Mouse (Mus musculus): ENCODE results near the gene Stard13. TPM values are rescaled to one million over a fixed set of nuclear protein-coding genes. Genes with fewer than 3 reads are reported as not detected.
A peak's percentile ranks its signal among the peaks of the same experiment; 100 is the strongest.

Gene Stard13
- polyA plus RNA-seq, 1 experiment from 2014 or later, result 3.7 TPM

GRCm38 (mm10) chr5:151135078-151135826 lies 98.4 kb downstream of the Stard13 start:
- Histone ChIP-seq H3K27me3 (replicated peaks; ENCODE audit: control insufficient read depth, insufficient read depth, low read length) (no peaks in the 10 kb centered on the region), H3K4me3 (ENCODE audit: low read depth, low read length) (no peak overlapping the region), H3K9ac (ENCODE audit: low read depth, low read length) (no peak overlapping the region), H3K27ac (ENCODE audit: low read depth, low read length) (no peak overlapping the region), H3K9me3 (ENCODE audit: control insufficient read depth) (no peaks in the 10 kb centered on the region), H3K4me1 (replicated peaks; ENCODE audit: control insufficient read depth, insufficient read depth, low read length) (no peaks in the 10 kb centered on the region), H3K4me2 (replicated peaks; ENCODE audit: low read depth) (no peak overlapping the region), H3K36me3 (ENCODE audit: control insufficient read depth, insufficient read depth) (no peaks in the 10 kb centered on the region)
- 68% methylated on average over 8 of the region's 8 CpGs for WGBS
- no peak for ATAC-seq
- no peak for TF ChIP-seq CTCF (IDR thresholded peaks at IDR 0.05; ENCODE audit: low read depth)

- WGBS, result 94% methylated on average over 4 of the region's 4 CpGs
- no peak for ATAC-seq
- H3K9ac ChIP-seq (ENCODE audit: low read depth, low read length), result no peak overlapping the region
- TF ChIP-seq CTCF (IDR thresholded peaks at IDR 0.05; ENCODE audit: low read depth), result no peak
- no peaks in the 10 kb centered on the region for H3K4me1 ChIP-seq (replicated peaks; ENCODE audit: control insufficient read depth, insufficient read depth, low read length)
- H3K36me3 ChIP-seq (ENCODE audit: control insufficient read depth, insufficient read depth), result no peaks in the 10 kb centered on the region
- no peaks in the 10 kb centered on the region for H3K9me3 ChIP-seq (ENCODE audit: control insufficient read depth)
- no peak overlapping the region for H3K27ac ChIP-seq (ENCODE audit: low read depth, low read length)
- H3K4me2 ChIP-seq (replicated peaks; ENCODE audit: low read depth), result no peak overlapping the region
- no peaks in the 10 kb centered on the region for H3K27me3 ChIP-seq (replicated peaks; ENCODE audit: control insufficient read depth, insufficient read depth, low read length)
- H3K4me3 ChIP-seq (ENCODE audit: low read depth, low read length), result no peak overlapping the region
Measured at GRCm38 (mm10) chr5:151134202-151134601, 99.4 kb downstream of the Stard13 start.

GRCm38 (mm10) chr5:151133744-151134143 lies 99.9 kb downstream of the Stard13 start:
- no peak overlapping the region for H3K4me3 ChIP-seq (ENCODE audit: low read depth, low read length)
- no peaks in the 10 kb centered on the region for H3K27me3 ChIP-seq (replicated peaks; ENCODE audit: control insufficient read depth, insufficient read depth, low read length)
- H3K4me2 ChIP-seq (replicated peaks; ENCODE audit: low read depth), result no peak overlapping the region
- TF ChIP-seq CTCF (IDR thresholded peaks at IDR 0.05; ENCODE audit: low read depth), result no peak
- ATAC-seq, result no peak
- H3K27ac ChIP-seq (ENCODE audit: low read depth, low read length), result no peak overlapping the region
- no peaks in the 10 kb centered on the region for H3K36me3 ChIP-seq (ENCODE audit: control insufficient read depth, insufficient read depth)
- H3K9ac ChIP-seq (ENCODE audit: low read depth, low read length), result no peak overlapping the region
- WGBS, result 91% methylated on average over 14 of the region's 14 CpGs
- H3K4me1 ChIP-seq (replicated peaks; ENCODE audit: control insufficient read depth, insufficient read depth, low read length), result no peaks in the 10 kb centered on the region
- no peaks in the 10 kb centered on the region for H3K9me3 ChIP-seq (ENCODE audit: control insufficient read depth)

- WGBS, result 72% methylated on average over 2 of the region's 2 CpGs
- H3K4me3 ChIP-seq (ENCODE audit: low read depth, low read length), result no peak overlapping the region
- no peaks in the 10 kb centered on the region for H3K36me3 ChIP-seq (ENCODE audit: control insufficient read depth, insufficient read depth)
- ATAC-seq, result no peak
- H3K9me3 ChIP-seq (ENCODE audit: control insufficient read depth), result no peaks in the 10 kb centered on the region
- H3K4me1 ChIP-seq (replicated peaks; ENCODE audit: control insufficient read depth, insufficient read depth, low read length), result no peaks in the 10 kb centered on the region
- H3K4me2 ChIP-seq (replicated peaks; ENCODE audit: low read depth), result no peak overlapping the region
- no peaks in the 10 kb centered on the region for H3K27me3 ChIP-seq (replicated peaks; ENCODE audit: control insufficient read depth, insufficient read depth, low read length)
- no peak for TF ChIP-seq CTCF (IDR thresholded peaks at IDR 0.05; ENCODE audit: low read depth)
- H3K9ac ChIP-seq (ENCODE audit: low read depth, low read length), result no peak overlapping the region
- no peak overlapping the region for H3K27ac ChIP-seq (ENCODE audit: low read depth, low read length)
Measured at GRCm38 (mm10) chr5:151129762-151130161, 103.9 kb downstream of the Stard13 start.

GRCm38 (mm10) chr5:151127298-151127717 lies 106.3 kb downstream of the Stard13 start:
- Histone ChIP-seq H3K4me1 (replicated peaks; ENCODE audit: control insufficient read depth, insufficient read depth, low read length) (no peaks in the 10 kb centered on the region), H3K4me2 (replicated peaks; ENCODE audit: low read depth) (peak overlapping the region; percentile 46), H3K9me3 (ENCODE audit: control insufficient read depth) (no peaks in the 10 kb centered on the region), H3K27ac (ENCODE audit: low read depth, low read length) (no peak overlapping the region), H3K4me3 (ENCODE audit: low read depth, low read length) (peak overlapping the region; percentile 32), H3K9ac (ENCODE audit: low read depth, low read length) (peak overlapping the region; percentile 40; the same call in 1 of the 2 replicates), H3K36me3 (ENCODE audit: control insufficient read depth, insufficient read depth) (no peaks in the 10 kb centered on the region), H3K27me3 (replicated peaks; ENCODE audit: control insufficient read depth, insufficient read depth, low read length) (no peaks in the 10 kb centered on the region)
- 34% methylated on average over 6 of the region's 6 CpGs for WGBS
- TF ChIP-seq CTCF (IDR thresholded peaks at IDR 0.05; ENCODE audit: low read depth), result peak; percentile 27; the same call in 1 of the 2 replicates
- no peak for ATAC-seq

GRCm38 (mm10) chr5:151126608-151127005 lies 107.0 kb downstream of the Stard13 start:
- peak overlapping the region; percentile 32 for H3K4me3 ChIP-seq (ENCODE audit: low read depth, low read length)
- H3K9me3 ChIP-seq (ENCODE audit: control insufficient read depth), result no peaks in the 10 kb centered on the region
- TF ChIP-seq CTCF (IDR thresholded peaks at IDR 0.05; ENCODE audit: low read depth), result no peak
- WGBS, result 65% methylated on average over 10 of the region's 10 CpGs
- peak overlapping the region; percentile 46 for H3K4me2 ChIP-seq (replicated peaks; ENCODE audit: low read depth)
- no peak for ATAC-seq
- H3K36me3 ChIP-seq (ENCODE audit: control insufficient read depth, insufficient read depth), result no peaks in the 10 kb centered on the region
- no peaks in the 10 kb centered on the region for H3K4me1 ChIP-seq (replicated peaks; ENCODE audit: control insufficient read depth, insufficient read depth, low read length)
- no peak overlapping the region; the same call in 1 of the 2 replicates for H3K27ac ChIP-seq (ENCODE audit: low read depth, low read length)
- no peaks in the 10 kb centered on the region for H3K27me3 ChIP-seq (replicated peaks; ENCODE audit: control insufficient read depth, insufficient read depth, low read length)
- peak overlapping the region; percentile 40; the same call in 1 of the 2 replicates for H3K9ac ChIP-seq (ENCODE audit: low read depth, low read length)

All from intestine, postnatal 0 days (tissue).